In the genomic region with DNA sequence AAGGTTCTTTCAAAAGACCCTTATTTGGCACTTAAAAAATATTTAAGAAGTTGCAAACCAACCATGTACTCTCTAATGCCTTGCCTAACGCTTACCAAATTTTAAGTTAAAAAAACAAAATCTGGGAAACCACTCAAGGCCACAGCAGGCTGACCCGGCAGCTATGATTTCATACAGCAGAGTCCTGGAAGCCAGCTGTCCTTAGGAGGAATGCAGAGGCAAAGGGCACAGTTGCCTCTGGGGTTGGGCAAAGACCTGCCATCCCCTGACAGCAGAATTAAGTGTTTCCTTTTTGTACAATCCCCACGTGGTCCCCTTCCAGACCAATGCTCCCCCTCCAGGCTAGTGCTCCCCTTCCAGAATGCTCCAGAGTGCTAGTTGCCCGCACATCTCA, we compare ENCODE assay signal across 11 mouse cellular contexts.
DNase-seq lines count a peak whose midpoint lies in the region.
"Had no signal": no experiment of that assay in that cellular context is flagged by ENCODE, and none has a peak within 500 bp of the region (broad histone marks: within the 10 kb centered on the region; RNA-seq: fewer than 3 reads in every experiment).

No protein-coding gene starts in this region.

- DNase-seq in heart, adult 11 months, result peak; percentile 80
- DNase-seq in heart, adult 9 months (ENCODE audit: low spot score in 2 of 2), result no peak
- DNase-seq in lung, postnatal 36 days, result peak; percentile 10
- DNase-seq in lung, postnatal 25 days (ENCODE audit: low spot score), result no peak
- peak; percentile 45 for DNase-seq in adrenal gland, postnatal 10 days
- DNase-seq in embryo, embryonic 11 days, result peak; percentile 21
- no peak for DNase-seq in neural tube, embryonic 10.5 days (ENCODE audit: extremely low spot score, low spot score)
- DNase-seq: cerebellum, postnatal 10 days; gastrocnemius, postnatal 36 days; liver; lung, postnatal 14 days had no signal

Comparison
In these comparisons a context has a peak if more than half of its experiments do, and no peak if none do; other contexts are left out.
1. DNase-seq: peak in heart, adult 11 months (single experiment), lung, postnatal 36 days (single experiment), adrenal gland, postnatal 10 days (single experiment) and embryo, embryonic 11 days (single experiment); none in heart, adult 9 months (0 of 2), lung, postnatal 25 days (single experiment) and neural tube, embryonic 10.5 days (single experiment).